Mouse (Mus musculus): ENCODE measurements around the gene Gpc1.

GRCm38 (mm10) chr1:92788049-92788448, 43.4 kb upstream of the Gpc1 start:
- TF ChIP-seq CTCF (IDR thresholded peaks at IDR 0.05; ENCODE audit: low read depth) (no peak), EP300 (IDR thresholded peaks at IDR 0.05; ENCODE audit: low read depth) (no peak)
